Mouse (Mus musculus) bone marrow, adult 2 months (tissue): ENCODE results near the gene Lmntd1.

Source experiments
- CTCF ChIP-seq: fragments of 200-500 bp; IDR thresholded peaks from 2 replicates; pipeline ENCODE4 v1.5.1; 2011; ENCODE audit warnings: low read length, control low read depth; ENCODE audit not compliant: control insufficient read depth, insufficient read depth
- POLR2A ChIP-seq: fragments of 200-500 bp; IDR thresholded peaks from 2 replicates; pipeline ENCODE4 v1.6.1; 2011; ENCODE audit warnings: low read depth, mild to moderate bottlenecking, control low read depth, low read length, borderline replicate concordance; ENCODE audit not compliant: control insufficient read depth

GRCm38 (mm10) chr6:145438851-145439250 is 175.3 kb downstream of the Lmntd1 start:
- TF ChIP-seq CTCF = no peak
- TF ChIP-seq POLR2A = no peak
